Mouse (Mus musculus): ENCODE data around the gene Trim14.

- TF ChIP-seq POU5F1 (IDR thresholded peaks at IDR 0.05; ENCODE audit: borderline replicate concordance, low read length) (no peak), CTCF (conservative IDR thresholded peaks at IDR 0.05; ENCODE audit: low read length) (no peak), NANOG (IDR thresholded peaks at IDR 0.05; ENCODE audit: borderline replicate concordance, low read length) (no peak)
These were observed 84.6 kb downstream of the Trim14 start for GRCm38 (mm10) chr4:46451240-46451757.
